Mouse (Mus musculus) hindbrain, embryonic 12.5 days (tissue): ENCODE data around the gene Rnf144a. TPM values are rescaled to one million over a fixed set of nuclear protein-coding genes. Genes with fewer than 3 reads are reported as not detected.

Experiments
- ATAC-seq: fragments of 200-750 bp; cut with Nextera tagmentation; 2 replicates; pipeline ENCODE4 v1.8.0; 2017; ENCODE audit warnings: moderate TSS enrichment; ENCODE audit not compliant: low FRiP score
- H3K27ac ChIP-seq: fragments of 300-500 bp; sonication (generic); 2 replicates; pipeline ENCODE4 v1.5.1; 2016; ENCODE audit warnings: mild to moderate bottlenecking
- H3K27me3 ChIP-seq: fragments of 300-500 bp; sonication (generic); 2 replicates; pipeline ENCODE4 v1.6.1; 2016; ENCODE audit warnings: mild to moderate bottlenecking
- H3K36me3 ChIP-seq: fragments of 300-500 bp; sonication (generic); 2 replicates; pipeline ENCODE4 v1.6.1; 2016; ENCODE audit warnings: mild to moderate bottlenecking
- H3K4me1 ChIP-seq: fragments of 300-500 bp; sonication (generic); 2 replicates; pipeline ENCODE4 v1.6.1; 2016
- H3K4me2 ChIP-seq: fragments of 300-500 bp; sonication (generic); replicated peaks from 2 replicates; pipeline ENCODE4 v1.6.1; 2016; ENCODE audit warnings: mild to moderate bottlenecking
- H3K4me3 ChIP-seq: fragments of 300-500 bp; sonication (generic); 2 replicates; pipeline ENCODE4 v1.5.1; 2016; ENCODE audit warnings: mild to moderate bottlenecking
- H3K9ac ChIP-seq: fragments of 300-500 bp; sonication (generic); 2 replicates; pipeline ENCODE4 v1.6.1; 2016; ENCODE audit warnings: mild to moderate bottlenecking, moderate library complexity
- H3K9me3 ChIP-seq: fragments of 300-500 bp; sonication (generic); replicated peaks from 2 replicates; pipeline ENCODE4 v1.6.1; 2016; ENCODE audit warnings: mild to moderate bottlenecking
- WGBS: fragments of 180-500 bp; shearing (Covaris S2); methylation state at CpG from one replicate; pipeline ENCODE4 v1.1.7; 2016; 5-methylcytosine and 5-hydroxymethylcytosine counted together
- polyA plus RNA-seq: library from polyadenylated mRNA; unstranded; fragments of >200 nt; fragmentation: Nextera tagmentation; extraction: Ambion mirVana; gene quantifications from 2 replicates; pipeline ENCODE4 v1.2.1, GENCODE M21; 2016

Rnf144a gene
- polyA plus RNA-seq = 40.0 and 43.2 TPM in 2 replicates

- H3K4me3 ChIP-seq = peak within 1 kb of the TSS; percentile 95
- H3K27ac ChIP-seq = peak within 1 kb of the TSS; percentile 85
- H3K36me3 ChIP-seq = no peaks in the 10 kb centered on the region
- no peaks in the 10 kb centered on the region for H3K9me3 ChIP-seq
- H3K9ac ChIP-seq = peak within 1 kb of the TSS; percentile 97
- H3K4me1 ChIP-seq = peaks cover 38% of the 10 kb centered on the region
- peak within 1 kb of the TSS; percentile 82 for H3K4me2 ChIP-seq
- peak; percentile 91 for ATAC-seq
- 1% methylated on average over 43 of the region's 45 CpGs for WGBS
- H3K27me3 ChIP-seq = no peaks in the 10 kb centered on the region
Measured at GRCm38 (mm10) chr12:26415104-26415771, at the start of gene Rnf144a. TSS of gene Rnf144a (minus strand) at chr12:26415254.

- Histone ChIP-seq H3K27me3 (no peaks in the 10 kb centered on the region), H3K36me3 (no peaks in the 10 kb centered on the region), H3K27ac (no peak overlapping the region), H3K9ac (no peak overlapping the region), H3K4me2 (no peak overlapping the region), H3K9me3 (no peaks in the 10 kb centered on the region), H3K4me1 (peaks cover 9% of the 10 kb centered on the region), H3K4me3 (no peak overlapping the region)
- WGBS = 67% methylated on average over 2 of the region's 2 CpGs
- no peak for ATAC-seq
Measured at GRCm38 (mm10) chr12:26460091-26460490, 45.0 kb upstream of the Rnf144a start.

- H3K27ac ChIP-seq = no peak within 1 kb of the TSS
- H3K4me1 ChIP-seq = peaks cover 9% of the 10 kb centered on the region
- H3K4me2 ChIP-seq = 0 out of 2 replicates have a peak within 1 kb of the TSS, but pooled peaks have one; percentile 8
- H3K4me3 ChIP-seq = no peak within 1 kb of the TSS
- WGBS = 51% methylated on average over 13 of the region's 13 CpGs
- H3K9ac ChIP-seq = no peak within 1 kb of the TSS
- no peaks in the 10 kb centered on the region; the same call in 1 of the 2 replicates for H3K27me3 ChIP-seq
- no peaks in the 10 kb centered on the region for H3K36me3 ChIP-seq
- H3K9me3 ChIP-seq = no peaks in the 10 kb centered on the region
- 0 out of 2 replicates have a peak, but pooled peaks have one; percentile 48 for ATAC-seq
Measured at GRCm38 (mm10) chr12:26456028-26456698, 41.1 kb upstream of the Rnf144a start, which contains the start of gene Rsad2. TSS of gene Rsad2 (minus strand) at chr12:26456452.

- H3K27ac ChIP-seq = no peak overlapping the region
- no peaks in the 10 kb centered on the region; the same call in 1 of the 2 replicates for H3K27me3 ChIP-seq
- no peaks in the 10 kb centered on the region for H3K9me3 ChIP-seq
- no peak overlapping the region for H3K4me3 ChIP-seq
- no peak overlapping the region for H3K4me2 ChIP-seq
- no peak overlapping the region for H3K9ac ChIP-seq
- no peaks in the 10 kb centered on the region for H3K36me3 ChIP-seq
- ATAC-seq = no peak
- peaks cover 9% of the 10 kb centered on the region for H3K4me1 ChIP-seq
- WGBS = 63% methylated on average over 5 of the region's 5 CpGs
Measured at GRCm38 (mm10) chr12:26454682-26455081, 39.6 kb upstream of the Rnf144a start.

- 78% methylated on average over 4 of the region's 4 CpGs for WGBS
Measured at GRCm38 (mm10) chr12:26452951-26453350, 37.9 kb upstream of the Rnf144a start.

GRCm38 (mm10) chr12:26451150-26451549, 36.1 kb upstream of the Rnf144a start:
- H3K36me3 ChIP-seq = no peaks in the 10 kb centered on the region
- no peaks in the 10 kb centered on the region; the same call in 1 of the 2 replicates for H3K27me3 ChIP-seq
- H3K4me1 ChIP-seq = peaks cover 5% of the 10 kb centered on the region
- no peak overlapping the region for H3K4me2 ChIP-seq
- 35% methylated on average over 1 of the region's 1 CpGs for WGBS
- H3K9ac ChIP-seq = no peak overlapping the region
- H3K27ac ChIP-seq = no peak overlapping the region
- ATAC-seq = no peak
- H3K4me3 ChIP-seq = no peak overlapping the region
- H3K9me3 ChIP-seq = no peaks in the 10 kb centered on the region

More at GRCm38 (mm10) chr12:26452951-26453350, 37.9 kb upstream of the Rnf144a start:
- Histone ChIP-seq H3K4me2 (no peak overlapping the region), H3K9ac (no peak overlapping the region), H3K27ac (no peak overlapping the region), H3K4me1 (peaks cover 9% of the 10 kb centered on the region), H3K4me3 (no peak overlapping the region), H3K27me3 (no peaks in the 10 kb centered on the region; the same call in 1 of the 2 replicates), H3K36me3 (no peaks in the 10 kb centered on the region), H3K9me3 (no peaks in the 10 kb centered on the region)
- no peak for ATAC-seq

GRCm38 (mm10) chr12:26449483-26449882, 34.4 kb upstream of the Rnf144a start:
- H3K9me3 ChIP-seq = no peaks in the 10 kb centered on the region
- H3K9ac ChIP-seq = no peak overlapping the region
- H3K27ac ChIP-seq = no peak overlapping the region
- no peaks in the 10 kb centered on the region for H3K36me3 ChIP-seq
- no peak overlapping the region for H3K4me3 ChIP-seq
- no peaks in the 10 kb centered on the region; the same call in 1 of the 2 replicates for H3K27me3 ChIP-seq
- H3K4me1 ChIP-seq = no peaks in the 10 kb centered on the region
- no peak overlapping the region for H3K4me2 ChIP-seq
- WGBS = 90% methylated on average over 2 of the region's 2 CpGs
- no peak for ATAC-seq

- H3K4me1 ChIP-seq = no peaks in the 10 kb centered on the region
- H3K27me3 ChIP-seq = no peaks in the 10 kb centered on the region
- H3K27ac ChIP-seq = no peak overlapping the region
- H3K4me2 ChIP-seq = no peak overlapping the region
- H3K9me3 ChIP-seq = no peaks in the 10 kb centered on the region
- no peak overlapping the region for H3K4me3 ChIP-seq
- WGBS = 89% methylated on average over 4 of the region's 4 CpGs
- H3K9ac ChIP-seq = no peak overlapping the region
- ATAC-seq = no peak
- no peaks in the 10 kb centered on the region for H3K36me3 ChIP-seq
Measured at GRCm38 (mm10) chr12:26446377-26447045, 31.5 kb upstream of the Rnf144a start.

GRCm38 (mm10) chr12:26444511-26444910, 29.5 kb upstream of the Rnf144a start:
- Histone ChIP-seq H3K36me3 (no peaks in the 10 kb centered on the region), H3K9me3 (no peaks in the 10 kb centered on the region), H3K9ac (no peak overlapping the region), H3K4me2 (no peak overlapping the region), H3K27ac (no peak overlapping the region), H3K4me3 (no peak overlapping the region), H3K4me1 (no peaks in the 10 kb centered on the region), H3K27me3 (no peaks in the 10 kb centered on the region)
- WGBS = 95% methylated on average over 2 of the region's 2 CpGs
- ATAC-seq = no peak

GRCm38 (mm10) chr12:26444054-26444453, 29.0 kb upstream of the Rnf144a start:
- WGBS = 0% methylated on average over 2 of the region's 2 CpGs
- no peak for ATAC-seq

GRCm38 (mm10) chr12:26439366-26439765, 24.3 kb upstream of the Rnf144a start:
- no peak overlapping the region for H3K9ac ChIP-seq
- H3K27ac ChIP-seq = no peak overlapping the region
- no peak overlapping the region for H3K4me2 ChIP-seq
- H3K9me3 ChIP-seq = no peaks in the 10 kb centered on the region
- no peaks in the 10 kb centered on the region for H3K27me3 ChIP-seq
- 73% methylated on average over 3 of the region's 3 CpGs for WGBS
- H3K36me3 ChIP-seq = no peaks in the 10 kb centered on the region
- H3K4me1 ChIP-seq = no peaks in the 10 kb centered on the region
- no peak overlapping the region for H3K4me3 ChIP-seq
- no peak for ATAC-seq

More at GRCm38 (mm10) chr12:26444054-26444453, 29.0 kb upstream of the Rnf144a start:
- Histone ChIP-seq H3K36me3 (no peaks in the 10 kb centered on the region), H3K9ac (no peak overlapping the region), H3K4me2 (no peak overlapping the region), H3K4me1 (no peaks in the 10 kb centered on the region), H3K4me3 (no peak overlapping the region), H3K27ac (no peak overlapping the region), H3K9me3 (no peaks in the 10 kb centered on the region), H3K27me3 (no peaks in the 10 kb centered on the region)

GRCm38 (mm10) chr12:26437950-26438349, 22.9 kb upstream of the Rnf144a start:
- WGBS = 82% methylated on average over 3 of the region's 3 CpGs
- Histone ChIP-seq H3K9ac (no peak overlapping the region), H3K27me3 (no peaks in the 10 kb centered on the region)

More at GRCm38 (mm10) chr12:26437950-26438349, 22.9 kb upstream of the Rnf144a start:
- no peak overlapping the region for H3K4me3 ChIP-seq
- H3K4me2 ChIP-seq = no peak overlapping the region
- H3K36me3 ChIP-seq = no peaks in the 10 kb centered on the region
- no peaks in the 10 kb centered on the region for H3K9me3 ChIP-seq
- H3K4me1 ChIP-seq = no peaks in the 10 kb centered on the region
- ATAC-seq = no peak
- no peak overlapping the region for H3K27ac ChIP-seq
